Mouse (Mus musculus) C2C12 (cell line): ENCODE results near the gene Gm11077. TPM values are rescaled to one million over a fixed set of nuclear protein-coding genes. Genes with fewer than 3 reads are reported as not detected.

Experiments
- H3K27me3 ChIP-seq: one replicate; pipeline ENCODE4 v1.6.1; 2011; ENCODE audit not compliant: control insufficient read depth, insufficient read depth, insufficient read length
- H3K36me3 ChIP-seq: one replicate; pipeline ENCODE4 v1.6.1; 2011; ENCODE audit not compliant: control insufficient read depth, insufficient read depth
- H3K4me3 ChIP-seq: one replicate; pipeline ENCODE4 v1.5.1; 2011; ENCODE audit warnings: mild to moderate bottlenecking, control low read depth; ENCODE audit not compliant: poor library complexity, insufficient read depth, severe bottlenecking
- H3K79me2 ChIP-seq: one replicate; pipeline ENCODE4 v1.6.1; 2011; ENCODE audit not compliant: control insufficient read depth, insufficient read depth
- H3K79me3 ChIP-seq: one replicate; pipeline ENCODE4 v1.6.1; 2011; ENCODE audit warnings: low read depth, control low read depth
- H3ac ChIP-seq: one replicate; pipeline ENCODE3; 2011; ENCODE audit warnings: low read depth; ENCODE audit not compliant: control insufficient read depth, insufficient read length
- CEBPB ChIP-seq: IDR thresholded peaks from one replicate; pipeline ENCODE4 v1.6.1; 2011; ENCODE audit warnings: low read depth, mild to moderate bottlenecking, control low read depth, moderate library complexity
- CTCF ChIP-seq: IDR thresholded peaks from one replicate; pipeline ENCODE4 v1.5.1; 2011; ENCODE audit not compliant: control insufficient read depth, insufficient read depth, insufficient read length
- FOSL1 ChIP-seq: IDR thresholded peaks from one replicate; pipeline ENCODE4 v1.8.0; 2011; ENCODE audit warnings: mild to moderate bottlenecking, low read length; ENCODE audit not compliant: poor library complexity, insufficient read depth, severe bottlenecking
- MAX ChIP-seq: IDR thresholded peaks from one replicate; pipeline ENCODE4 v1.6.1; 2011; ENCODE audit warnings: mild to moderate bottlenecking, control low read depth
- MYOD1 ChIP-seq: IDR thresholded peaks from one replicate; pipeline ENCODE4 v1.6.1; 2011; ENCODE audit warnings: low read depth; ENCODE audit not compliant: control insufficient read depth, insufficient read length
- MYOG ChIP-seq: IDR thresholded peaks from one replicate; pipeline ENCODE4 v1.6.1; 2011; ENCODE audit not compliant: control insufficient read depth, insufficient read length; ENCODE audit errors: extremely low read depth
- USF1 ChIP-seq: IDR thresholded peaks from one replicate; pipeline ENCODE4 v1.6.1; 2011; ENCODE audit warnings: low read depth, mild to moderate bottlenecking, control low read depth, moderate library complexity
- polyA plus RNA-seq: library from polyadenylated mRNA; unstranded; fragments of >200 nt; fragmentation: generic; extraction: Trizol; gene quantifications from one replicate; pipeline ENCODE4 v1.2.1, GENCODE M21; 2012; ENCODE audit warnings: missing spikeins

Gene Gm11077
- polyA plus RNA-seq, 1 experiment: not detected

DNA sequence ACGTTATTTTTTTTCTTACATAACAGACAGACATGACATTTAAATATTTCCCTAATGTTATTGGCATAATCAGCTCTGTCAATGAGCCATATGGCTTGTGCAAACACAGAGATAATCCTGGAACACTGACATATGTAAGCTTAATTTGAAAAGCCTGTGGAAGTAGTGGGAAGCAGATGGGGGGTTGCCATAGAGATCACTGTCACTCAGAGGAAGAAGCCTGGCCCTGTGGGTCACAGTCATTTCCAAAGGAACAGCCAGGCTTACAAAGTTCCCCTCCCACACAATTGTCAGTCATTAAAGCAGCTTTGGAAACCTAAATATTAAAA lies 2.3 kb downstream of the Gm11077 start:
- H3K79me3 ChIP-seq: no peaks in the 10 kb centered on the region
- H3K79me2 ChIP-seq: no peaks in the 10 kb centered on the region
- no peaks in the 10 kb centered on the region for H3K27me3 ChIP-seq
- no peak for TF ChIP-seq CTCF
- no peak for TF ChIP-seq CEBPB
- no peak for TF ChIP-seq MYOD1
- no peak for TF ChIP-seq MAX
- no peak for TF ChIP-seq MYOG
- no peak for TF ChIP-seq FOSL1
- TF ChIP-seq USF1: no peak
- H3K4me3 ChIP-seq: no peak overlapping the region
- H3ac ChIP-seq: no peak overlapping the region
- H3K36me3 ChIP-seq: no peaks in the 10 kb centered on the region

GRCm38 (mm10) chr6:140732971-140733640 lies 4.0 kb downstream of the Gm11077 start:
- Histone ChIP-seq H3K4me3 (no peak overlapping the region), H3K36me3 (no peaks in the 10 kb centered on the region), H3K79me3 (no peaks in the 10 kb centered on the region), H3K27me3 (no peaks in the 10 kb centered on the region), H3K79me2 (no peaks in the 10 kb centered on the region), H3ac (no peak overlapping the region)
- TF ChIP-seq MYOG (no peak), FOSL1 (no peak), USF1 (no peak), CTCF (no peak), MYOD1 (no peak), MAX (no peak), CEBPB (no peak)

GRCm38 (mm10) chr6:140733641-140733986 lies 4.5 kb downstream of the Gm11077 start:
- Histone ChIP-seq H3K27me3 (no peaks in the 10 kb centered on the region), H3K36me3 (no peaks in the 10 kb centered on the region), H3K79me3 (no peaks in the 10 kb centered on the region), H3K4me3 (no peak overlapping the region), H3K79me2 (no peaks in the 10 kb centered on the region), H3ac (no peak overlapping the region)
- TF ChIP-seq CTCF (no peak), FOSL1 (no peak), USF1 (no peak), MAX (no peak), MYOG (no peak), MYOD1 (no peak), CEBPB (no peak)

GRCm38 (mm10) chr6:140745586-140745985 lies 16.5 kb downstream of the Gm11077 start:
- Histone ChIP-seq H3K36me3 (no peaks in the 10 kb centered on the region), H3K27me3 (no peaks in the 10 kb centered on the region), H3K79me3 (no peaks in the 10 kb centered on the region), H3ac (no peak overlapping the region), H3K79me2 (no peaks in the 10 kb centered on the region), H3K4me3 (no peak overlapping the region)
- TF ChIP-seq MYOG (no peak), USF1 (no peak), CEBPB (no peak), CTCF (no peak), MYOD1 (no peak), MAX (no peak), FOSL1 (no peak)

- no peak overlapping the region for H3K4me3 ChIP-seq
- no peaks in the 10 kb centered on the region for H3K79me2 ChIP-seq
- no peaks in the 10 kb centered on the region for H3K79me3 ChIP-seq
- H3K36me3 ChIP-seq: no peaks in the 10 kb centered on the region
- TF ChIP-seq USF1 (no peak), FOSL1 (no peak), MAX (no peak), MYOG (no peak)
- H3K27me3 ChIP-seq: no peaks in the 10 kb centered on the region
- no peak overlapping the region for H3ac ChIP-seq
These were observed 18.5 kb downstream of the Gm11077 start for GRCm38 (mm10) chr6:140747591-140747990.
